Mouse (Mus musculus): ENCODE results near the gene Ptov1. TPM values are rescaled to one million over a fixed set of nuclear protein-coding genes. Genes with fewer than 3 reads are reported as not detected.

The Ptov1 gene
- polyA plus RNA-seq, 1 experiment from 2014 or later = 630 TPM

GRCm38 (mm10) chr7:44896499-44896898 is 26.9 kb upstream of the Ptov1 start:
- Histone ChIP-seq H3K4me2 (replicated peaks) (peak overlapping the region; percentile 83), H3K36me3 (peaks cover 27% of the 10 kb centered on the region), H3K27me3 (replicated peaks) (no peaks in the 10 kb centered on the region), H3K4me1 (peaks cover 51% of the 10 kb centered on the region), H3K4me3 (peak overlapping the region; percentile 57), H3K27ac (no peak overlapping the region), H3K9ac (peak overlapping the region; percentile 64), H3K9me3 (no peaks in the 10 kb centered on the region)
- no peak for ATAC-seq (ENCODE audit: low FRiP score, low read depth)
- 42% methylated on average over 10 of the region's 10 CpGs for WGBS

GRCm38 (mm10) chr7:44895593-44896434 is 26.2 kb upstream of the Ptov1 start, which contains the start of gene Fuz:
TSS of gene Fuz (plus strand) at chr7:44896079.
- Histone ChIP-seq H3K36me3 (peaks cover 24% of the 10 kb centered on the region), H3K4me1 (peaks cover 51% of the 10 kb centered on the region), H3K27me3 (replicated peaks) (no peaks in the 10 kb centered on the region), H3K27ac (peak within 1 kb of the TSS; percentile 57; the same call in 1 of the 2 replicates), H3K9me3 (no peaks in the 10 kb centered on the region), H3K4me3 (peak within 1 kb of the TSS; percentile 57), H3K9ac (peak within 1 kb of the TSS; percentile 64), H3K4me2 (replicated peaks) (peak within 1 kb of the TSS; percentile 83)
- peak; percentile 68 for ATAC-seq (ENCODE audit: low FRiP score, low read depth)
- WGBS = under 1% methylated on average over 34 of the region's 34 CpGs

GRCm38 (mm10) chr7:44895206-44895592 is 25.6 kb upstream of the Ptov1 start:
- peak overlapping the region; percentile 57; the same call in 1 of the 2 replicates for H3K4me3 ChIP-seq
- 35% methylated on average over 7 of the region's 7 CpGs for WGBS
- H3K4me2 ChIP-seq (replicated peaks) = peak overlapping the region; percentile 83
- H3K4me1 ChIP-seq = peaks cover 57% of the 10 kb centered on the region
- H3K9ac ChIP-seq = 0 out of 2 replicates have a peak overlapping the region, but pooled peaks have one; percentile 17
- H3K27me3 ChIP-seq (replicated peaks) = no peaks in the 10 kb centered on the region
- no peak for ATAC-seq (ENCODE audit: low FRiP score, low read depth)
- peaks cover 24% of the 10 kb centered on the region for H3K36me3 ChIP-seq
- H3K9me3 ChIP-seq = no peaks in the 10 kb centered on the region
- peak overlapping the region; percentile 57; the same call in 1 of the 2 replicates for H3K27ac ChIP-seq

GRCm38 (mm10) chr7:44894175-44894574 is 24.6 kb upstream of the Ptov1 start:
- H3K4me3 ChIP-seq = no peak overlapping the region
- no peaks in the 10 kb centered on the region for H3K27me3 ChIP-seq (replicated peaks)
- ATAC-seq (ENCODE audit: low FRiP score, low read depth) = no peak

GRCm38 (mm10) chr7:44893197-44893596 is 23.6 kb upstream of the Ptov1 start:
- H3K27me3 ChIP-seq (replicated peaks) = no peaks in the 10 kb centered on the region
- H3K36me3 ChIP-seq = peaks cover 23% of the 10 kb centered on the region
- H3K4me3 ChIP-seq = no peak overlapping the region
- 16% methylated on average over 8 of the region's 8 CpGs for WGBS
- ATAC-seq (ENCODE audit: low FRiP score, low read depth) = no peak
- H3K9ac ChIP-seq = peak overlapping the region; percentile 26; the same call in 1 of the 2 replicates
- peak overlapping the region; percentile 50; the same call in 1 of the 2 replicates for H3K27ac ChIP-seq
- H3K4me2 ChIP-seq (replicated peaks) = peak overlapping the region; percentile 75
- H3K9me3 ChIP-seq = no peaks in the 10 kb centered on the region
- peaks cover 66% of the 10 kb centered on the region for H3K4me1 ChIP-seq

More at GRCm38 (mm10) chr7:44894175-44894574, 24.6 kb upstream of the Ptov1 start:
- Histone ChIP-seq H3K36me3 (peaks cover 20% of the 10 kb centered on the region), H3K4me1 (peaks cover 63% of the 10 kb centered on the region), H3K4me2 (replicated peaks) (no peak overlapping the region), H3K9ac (no peak overlapping the region), H3K9me3 (no peaks in the 10 kb centered on the region), H3K27ac (no peak overlapping the region)
- WGBS = 85% methylated on average over 3 of the region's 3 CpGs

GRCm38 (mm10) chr7:44892276-44892921 is 22.8 kb upstream of the Ptov1 start, which contains the start of gene Med25:
TSS of gene Med25 (minus strand) at chr7:44892712.
- Histone ChIP-seq H3K4me2 (replicated peaks) (peak within 1 kb of the TSS; percentile 75), H3K36me3 (peaks cover 29% of the 10 kb centered on the region), H3K27ac (peak within 1 kb of the TSS; percentile 75), H3K9me3 (no peaks in the 10 kb centered on the region), H3K27me3 (replicated peaks) (no peaks in the 10 kb centered on the region), H3K4me3 (peak within 1 kb of the TSS; percentile 79), H3K9ac (peak within 1 kb of the TSS; percentile 90), H3K4me1 (peaks cover 62% of the 10 kb centered on the region)
- WGBS = under 1% methylated on average over 56 of the region's 56 CpGs
- ATAC-seq (ENCODE audit: low FRiP score, low read depth) = peak; percentile 68

- ATAC-seq (ENCODE audit: low FRiP score, low read depth) = no peak
- WGBS = 24% methylated on average over 6 of the region's 6 CpGs
- 0 out of 2 replicates have a peak overlapping the region, but pooled peaks have one; percentile 75 for H3K27ac ChIP-seq
Observed at GRCm38 (mm10) chr7:44891611-44892010, 22.0 kb upstream of the Ptov1 start.

GRCm38 (mm10) chr7:44890737-44891136 is 21.1 kb upstream of the Ptov1 start:
- Histone ChIP-seq H3K9me3 (no peaks in the 10 kb centered on the region), H3K27me3 (replicated peaks) (no peaks in the 10 kb centered on the region), H3K36me3 (peaks cover 40% of the 10 kb centered on the region), H3K4me2 (replicated peaks) (peak overlapping the region; percentile 75), H3K4me3 (peak overlapping the region; percentile 79), H3K4me1 (peaks cover 49% of the 10 kb centered on the region), H3K9ac (peak overlapping the region; percentile 90), H3K27ac (no peak overlapping the region)
- no peak for ATAC-seq (ENCODE audit: low FRiP score, low read depth)
- 87% methylated on average over 4 of the region's 4 CpGs for WGBS

More at GRCm38 (mm10) chr7:44891611-44892010, 22.0 kb upstream of the Ptov1 start:
- H3K4me3 ChIP-seq = peak overlapping the region; percentile 79
- H3K9me3 ChIP-seq = no peaks in the 10 kb centered on the region
- H3K4me2 ChIP-seq (replicated peaks) = peak overlapping the region; percentile 75
- H3K36me3 ChIP-seq = peaks cover 35% of the 10 kb centered on the region
- H3K27me3 ChIP-seq (replicated peaks) = no peaks in the 10 kb centered on the region
- peaks cover 54% of the 10 kb centered on the region for H3K4me1 ChIP-seq
- H3K9ac ChIP-seq = peak overlapping the region; percentile 90

- Histone ChIP-seq H3K27ac (no peak overlapping the region), H3K9me3 (no peaks in the 10 kb centered on the region), H3K4me2 (replicated peaks) (peak overlapping the region; percentile 75), H3K36me3 (peaks cover 46% of the 10 kb centered on the region), H3K4me1 (peaks cover 47% of the 10 kb centered on the region), H3K27me3 (replicated peaks) (no peaks in the 10 kb centered on the region), H3K9ac (no peak overlapping the region), H3K4me3 (no peak overlapping the region)
- ATAC-seq (ENCODE audit: low FRiP score, low read depth) = no peak
- WGBS = 89% methylated on average over 7 of the region's 7 CpGs
Observed at GRCm38 (mm10) chr7:44890180-44890579, 20.6 kb upstream of the Ptov1 start.

GRCm38 (mm10) chr7:44888256-44889105 is 18.9 kb upstream of the Ptov1 start:
- no peak for ATAC-seq (ENCODE audit: low FRiP score, low read depth)
- 92% methylated on average over 13 of the region's 13 CpGs for WGBS
- H3K27ac ChIP-seq = no peak overlapping the region
- peaks cover 35% of the 10 kb centered on the region for H3K4me1 ChIP-seq
- H3K9ac ChIP-seq = 0 out of 2 replicates have a peak overlapping the region, but pooled peaks have one; percentile 21
- peaks cover 60% of the 10 kb centered on the region for H3K36me3 ChIP-seq
- no peaks in the 10 kb centered on the region for H3K9me3 ChIP-seq
- no peak overlapping the region for H3K4me2 ChIP-seq (replicated peaks)
- H3K4me3 ChIP-seq = no peak overlapping the region
- no peaks in the 10 kb centered on the region for H3K27me3 ChIP-seq (replicated peaks)

- peaks cover 75% of the 10 kb centered on the region for H3K36me3 ChIP-seq
- WGBS = 89% methylated on average over 7 of the region's 7 CpGs
Observed at GRCm38 (mm10) chr7:44886964-44887363, 17.4 kb upstream of the Ptov1 start.

More at GRCm38 (mm10) chr7:44886964-44887363, 17.4 kb upstream of the Ptov1 start:
- H3K27me3 ChIP-seq (replicated peaks) = no peaks in the 10 kb centered on the region
- H3K9me3 ChIP-seq = no peaks in the 10 kb centered on the region
- ATAC-seq (ENCODE audit: low FRiP score, low read depth) = no peak
- peaks cover 30% of the 10 kb centered on the region for H3K4me1 ChIP-seq
- no peak overlapping the region for H3K9ac ChIP-seq
- H3K27ac ChIP-seq = no peak overlapping the region
- H3K4me3 ChIP-seq = no peak overlapping the region
- no peak overlapping the region for H3K4me2 ChIP-seq (replicated peaks)
